Mouse (Mus musculus): ENCODE measurements around the gene Tex38.

Gene Tex38

DNA sequence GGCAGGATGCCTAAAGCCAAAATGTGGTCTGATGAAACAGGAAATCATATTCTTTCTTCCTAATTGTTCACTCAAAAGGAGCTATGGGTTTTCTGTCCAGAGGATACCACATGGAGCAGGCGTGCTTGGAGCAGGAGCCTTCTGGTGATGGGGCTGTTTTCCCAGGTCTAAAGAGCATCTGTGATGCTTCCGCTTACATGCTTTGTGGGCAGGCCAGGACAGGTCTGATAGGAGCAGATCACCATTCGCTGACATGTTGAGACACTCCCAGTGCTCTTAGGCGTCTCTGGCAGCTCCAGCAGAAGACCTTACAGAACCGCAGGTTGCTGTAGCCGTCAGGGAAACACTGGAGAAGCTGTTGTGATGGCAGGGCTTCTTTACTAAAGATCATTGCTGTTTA lies 5.8 kb downstream of the Tex38 start:
- DNase-seq (ENCODE audit: low spot score in 2 of 2) = no peak

DNA sequence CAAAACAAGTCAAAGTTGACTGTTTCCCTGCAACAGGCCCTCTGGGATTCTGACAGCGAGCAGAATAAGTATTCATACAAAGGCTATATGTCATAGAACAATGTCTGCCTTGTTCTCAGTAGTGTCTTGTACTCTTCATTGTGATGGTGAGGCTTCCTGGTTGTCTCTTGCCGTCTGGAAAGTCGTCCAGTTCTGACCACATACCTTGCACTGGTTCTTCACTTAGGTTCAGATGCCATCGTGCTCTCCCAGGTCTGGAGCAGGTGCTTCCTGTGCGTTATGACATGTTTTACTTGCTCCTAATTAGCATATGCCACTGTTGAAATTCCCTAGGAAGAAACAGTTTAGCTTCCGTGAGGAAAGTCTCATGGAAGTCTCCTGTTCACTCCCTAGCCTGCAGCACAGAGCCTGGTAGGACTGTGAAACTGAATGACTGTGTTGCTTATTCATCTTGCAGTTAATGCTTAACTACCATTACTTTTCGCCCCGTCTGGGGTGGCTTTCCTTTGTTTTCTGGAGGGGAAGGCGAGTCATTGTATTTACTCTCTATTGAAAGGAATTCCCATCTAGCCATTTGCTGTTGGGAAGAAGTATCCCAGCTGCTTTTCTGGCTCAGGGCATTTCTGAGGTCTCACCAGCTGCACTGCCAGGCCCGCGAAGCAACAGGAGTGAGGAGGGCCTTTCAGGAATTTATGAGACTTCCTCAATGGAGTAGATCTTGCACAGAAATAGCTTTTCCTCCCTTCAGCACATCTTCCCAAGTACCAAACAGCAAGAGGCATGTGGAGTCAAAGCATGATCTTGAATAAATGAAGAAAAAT lies 13.0 kb downstream of the Tex38 start:
- DNase-seq (ENCODE audit: low spot score in 2 of 2) = no peak

DNA sequence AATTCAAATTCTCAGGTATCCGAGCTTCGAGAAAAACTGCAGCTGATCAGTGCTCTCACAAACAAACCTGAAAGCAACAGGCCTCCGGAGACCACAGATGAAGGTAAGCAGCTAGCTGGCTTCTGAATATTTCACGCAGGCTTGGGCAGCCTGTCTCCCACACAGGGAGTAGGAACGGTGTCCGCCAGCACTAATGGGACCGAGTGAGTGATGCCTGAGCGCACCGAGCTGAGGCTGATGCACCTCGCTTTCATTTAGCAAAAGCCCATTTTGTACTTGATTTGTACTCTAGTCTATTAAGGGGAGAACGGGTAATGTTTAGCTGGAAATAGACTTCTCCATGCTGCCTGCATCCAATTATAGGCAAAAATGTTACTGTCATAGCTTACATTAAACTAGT lies 16.2 kb downstream of the Tex38 start:
- DNase-seq (ENCODE audit: low spot score in 2 of 2) = no peak

DNA sequence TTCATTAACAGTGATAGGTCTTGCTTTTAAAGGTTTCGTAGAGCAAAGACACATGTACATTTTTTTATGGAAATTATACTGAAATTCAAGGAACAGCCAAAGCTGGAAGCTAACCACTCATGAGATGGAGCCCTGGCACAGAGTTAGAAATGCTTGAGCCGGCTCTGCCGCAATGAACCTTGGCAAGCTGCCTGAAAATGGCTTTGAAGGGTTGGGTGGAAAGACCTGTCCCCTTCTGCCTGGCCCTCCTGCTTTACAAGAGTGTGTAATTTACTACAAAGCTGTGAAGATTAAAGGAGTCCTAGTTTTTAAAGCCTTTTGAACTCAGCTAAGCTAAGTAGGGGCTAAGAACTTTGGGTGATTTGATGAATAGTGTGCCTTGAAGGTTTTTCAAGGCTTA lies 19.6 kb downstream of the Tex38 start:
- no peak for DNase-seq (ENCODE audit: low spot score in 2 of 2)

DNA sequence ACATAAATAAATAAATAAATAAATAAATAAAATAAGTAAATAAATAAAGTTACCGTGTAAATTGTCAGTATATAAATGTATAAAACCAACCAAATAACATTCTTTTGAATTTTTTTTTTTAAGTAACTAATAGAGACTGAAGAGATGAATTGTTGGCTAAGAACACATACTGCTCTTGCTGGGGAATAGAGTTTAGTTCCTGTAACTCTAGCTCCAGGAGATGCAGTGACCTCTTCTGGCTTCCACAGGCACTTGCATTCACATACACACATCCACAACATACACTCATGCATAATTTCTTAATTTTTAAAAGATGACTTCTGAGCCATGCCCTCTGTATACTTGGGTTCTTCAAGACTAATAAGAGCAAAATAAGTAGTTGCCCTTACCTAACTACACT lies 26.0 kb downstream of the Tex38 start:
- no peak for DNase-seq (ENCODE audit: low spot score in 2 of 2)

GRCm38 (mm10) chr4:115754101-115754500 lies 26.7 kb downstream of the Tex38 start:
- DNase-seq (ENCODE audit: low spot score in 2 of 2) = no peak

- DNase-seq (ENCODE audit: low spot score in 2 of 2) = no peak
Measured at GRCm38 (mm10) chr4:115749336-115749735, 31.5 kb downstream of the Tex38 start.

DNA sequence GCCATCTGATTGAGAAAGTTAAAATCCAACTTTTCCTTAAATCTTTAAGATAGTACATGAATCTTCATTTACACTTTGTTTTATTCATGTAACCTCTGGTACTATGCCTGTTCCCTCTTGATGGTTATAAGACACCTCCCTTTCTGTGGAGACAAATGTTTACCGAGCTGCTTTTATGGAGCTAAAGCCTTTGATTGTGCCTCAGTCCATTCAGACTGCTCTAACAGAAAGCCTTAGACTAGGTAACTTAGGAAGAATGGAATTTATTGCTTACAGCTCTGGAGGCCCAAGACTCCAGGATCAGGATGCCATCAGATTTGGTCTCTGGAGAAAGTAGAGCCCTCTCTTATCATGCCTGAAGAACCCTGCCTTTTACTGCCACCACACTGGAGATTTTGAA lies 32.6 kb downstream of the Tex38 start:
- DNase-seq (ENCODE audit: low spot score in 2 of 2) = no peak

- no peak for DNase-seq (ENCODE audit: low spot score in 2 of 2)
Measured at GRCm38 (mm10) chr4:115743096-115743495, 37.7 kb downstream of the Tex38 start.

DNA sequence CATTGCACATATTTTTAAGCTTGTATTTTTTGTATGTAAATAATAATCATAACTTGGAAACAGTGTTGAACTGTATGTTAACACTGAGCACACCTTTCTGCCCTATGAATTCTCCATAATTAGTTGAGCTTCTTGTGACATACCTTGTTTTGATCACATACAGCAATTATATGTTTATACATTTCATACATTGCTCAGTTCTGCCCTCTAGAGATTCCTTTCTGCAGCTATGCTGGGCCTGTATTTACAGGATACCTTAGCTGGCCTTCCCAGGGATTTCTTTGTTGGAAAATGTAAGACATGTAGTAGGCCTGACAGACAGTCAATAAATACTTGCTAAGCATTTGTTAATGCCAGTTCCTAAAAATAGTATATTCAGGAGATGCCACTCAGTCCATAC lies 38.2 kb downstream of the Tex38 start:
- DNase-seq (ENCODE audit: low spot score in 2 of 2) = no peak

GRCm38 (mm10) chr4:115738481-115738985 lies 42.3 kb downstream of the Tex38 start:
- DNase-seq (ENCODE audit: low spot score in 2 of 2) = peak; percentile 21 to 25

DNA sequence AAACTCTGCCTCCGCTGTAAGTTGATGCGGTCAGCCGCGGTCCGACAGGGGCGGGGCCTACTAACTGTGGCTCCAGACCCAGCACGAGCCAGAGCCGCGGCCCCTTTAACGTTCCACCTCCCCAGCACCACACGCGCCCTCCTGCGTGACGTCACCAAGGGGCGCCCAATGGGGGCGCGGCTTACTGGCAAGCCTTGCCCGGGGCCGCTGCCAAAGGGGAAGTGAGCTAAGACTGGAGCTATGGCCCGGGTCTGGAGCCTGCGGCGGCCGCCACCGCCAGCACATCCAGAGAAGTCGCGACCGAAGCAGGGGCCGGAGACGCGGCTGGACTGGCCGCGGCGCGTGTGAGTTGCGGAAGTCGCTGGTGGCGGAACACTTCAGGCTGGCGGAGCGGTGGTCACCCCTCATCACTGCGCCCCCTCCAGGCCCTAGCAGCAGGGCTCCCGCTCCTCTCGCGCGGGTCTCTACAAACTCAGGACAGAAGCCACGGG lies 43.2 kb downstream of the Tex38 start, which contains the start of gene Efcab14:
Gene Efcab14, plus strand, starts transcription at position 194 of the 491 bp plus-strand sequence.
- DNase-seq (ENCODE audit: low spot score in 2 of 2) = peak; percentile 92 to 97

GRCm38 (mm10) chr4:115734867-115735266 lies 46.0 kb downstream of the Tex38 start:
- DNase-seq (ENCODE audit: low spot score in 2 of 2) = no peak

DNA sequence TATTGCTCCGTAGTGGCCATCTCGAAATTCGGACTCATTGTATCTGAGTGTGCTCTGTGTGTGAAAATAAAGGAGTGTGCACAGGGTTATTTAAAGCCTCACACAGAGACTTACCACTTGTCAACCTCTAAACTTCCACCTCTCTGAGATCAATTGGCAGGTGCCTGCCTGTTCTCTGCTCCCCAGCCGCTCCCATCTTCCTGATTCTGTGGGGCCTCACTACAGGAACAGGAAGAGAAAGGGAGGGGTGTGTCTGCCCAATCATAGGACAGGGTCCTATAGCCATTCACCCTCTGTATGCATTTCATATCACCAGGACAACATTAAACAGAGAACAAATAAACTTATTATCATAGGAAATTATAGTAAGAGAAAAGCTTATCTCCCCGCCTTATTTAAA lies 47.1 kb downstream of the Tex38 start:
- DNase-seq (ENCODE audit: low spot score in 2 of 2) = no peak

DNA sequence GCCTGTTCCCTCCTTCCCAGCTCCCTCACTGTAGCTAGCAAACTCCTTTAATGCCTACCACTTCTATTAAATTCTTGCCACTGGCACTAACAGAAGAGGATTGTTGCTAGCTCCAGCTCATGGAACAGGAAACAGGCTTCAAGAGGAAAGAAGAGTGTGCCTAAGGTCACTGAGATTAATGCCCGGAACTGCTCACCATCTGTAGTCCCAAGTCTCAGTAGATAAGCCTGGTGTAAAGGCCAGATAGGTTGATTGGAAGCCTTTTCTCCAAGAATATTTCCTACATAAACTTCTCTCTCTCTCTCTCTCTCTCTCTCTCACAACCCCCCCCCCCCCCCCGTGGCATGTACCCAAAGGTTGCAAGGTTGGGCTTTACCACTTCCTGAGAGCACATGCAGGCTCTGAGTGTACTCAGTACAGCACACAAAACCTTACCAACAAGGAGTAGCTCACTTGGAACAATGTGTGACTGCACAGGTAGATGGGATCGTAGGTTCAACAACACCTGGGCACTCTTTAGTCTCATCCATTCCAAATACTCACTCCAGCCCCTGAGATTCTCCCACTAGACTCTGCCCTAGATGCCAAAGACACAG lies 48.5 kb downstream of the Tex38 start:
- DNase-seq (ENCODE audit: low spot score in 2 of 2) = no peak

GRCm38 (mm10) chr4:115731588-115732222 lies 49.1 kb downstream of the Tex38 start:
- peak; percentile 65 to 76 for DNase-seq (ENCODE audit: low spot score in 2 of 2)

All from spleen, postnatal 10 days (tissue).